Mouse (Mus musculus) erythroblast, adult 5-6 weeks (primary cell): ENCODE results near the gene Rab43. TPM values are rescaled to one million over a fixed set of nuclear protein-coding genes. Genes with fewer than 3 reads are reported as not detected.

Experiments used
- ATAC-seq: replicated peaks from 2 replicates; pipeline ENCODE4 v1.8.0; 2016; ENCODE audit warnings: moderate number of reproducible peaks, mild to moderate bottlenecking, moderate TSS enrichment, inconsistent platforms; ENCODE audit not compliant: poor library complexity, low FRiP score, severe bottlenecking
- total RNA-seq, 2 experiments: library from RNA; stranded (forward) in 1 of 2; stranded (reverse) in 1 of 2; fragments of 150-400 nt in 1 of 2; fragments of 200-764, 138-1000 nt in 1 of 2; gene quantifications; 2 replicates each; pipeline versions ENCODE4 v1.2.3 to v1.2.4; 2015 to 2017; ENCODE audit warnings: low replicate concordance in 2 of 2

Gene Rab43
- total RNA-seq, 2 experiments from 2014 or later = 173 to 219 TPM

DNA sequence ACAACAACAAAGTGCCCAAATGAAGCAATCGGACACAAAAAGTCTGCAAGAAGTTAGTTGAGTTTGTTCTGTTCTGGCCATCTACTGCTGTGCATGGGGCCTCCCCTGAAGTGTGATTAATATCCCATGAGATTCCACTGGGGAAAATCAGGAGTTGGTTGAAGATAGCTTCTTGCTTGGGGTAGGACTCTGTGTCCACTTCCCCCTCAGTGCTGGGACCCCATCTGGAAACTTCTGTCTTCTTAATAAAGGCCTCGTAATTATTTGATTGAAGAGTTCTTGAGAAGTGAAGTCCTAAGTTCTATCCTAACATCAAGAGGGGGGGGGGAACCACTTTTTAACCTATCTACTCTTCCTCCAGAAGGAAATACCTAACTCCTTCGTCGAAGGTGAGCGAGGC lies 49.8 kb downstream of the Rab43 start:
- ATAC-seq = no peak

DNA sequence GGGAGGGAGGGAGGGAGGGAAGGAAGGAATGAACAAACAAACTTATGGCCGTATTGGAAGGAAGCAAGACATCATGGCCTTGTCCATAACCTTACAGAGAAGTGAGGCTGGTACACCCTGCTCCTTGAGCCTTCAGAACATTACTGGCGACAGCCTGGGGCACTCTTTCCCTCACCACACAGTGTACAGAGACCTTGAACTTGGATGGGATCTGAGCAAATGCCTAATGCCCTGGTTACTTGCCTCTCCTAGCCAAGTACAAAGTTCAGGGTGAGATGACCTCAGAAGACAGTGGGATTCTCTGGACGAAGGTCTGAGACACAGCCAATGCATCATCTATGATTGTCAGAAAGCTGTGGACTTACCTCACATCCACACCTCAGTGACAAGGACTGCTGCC lies 52.1 kb downstream of the Rab43 start:
- ATAC-seq = no peak

GRCm38 (mm10) chr6:87759404-87759803 lies 52.6 kb downstream of the Rab43 start:
- no peak for ATAC-seq

DNA sequence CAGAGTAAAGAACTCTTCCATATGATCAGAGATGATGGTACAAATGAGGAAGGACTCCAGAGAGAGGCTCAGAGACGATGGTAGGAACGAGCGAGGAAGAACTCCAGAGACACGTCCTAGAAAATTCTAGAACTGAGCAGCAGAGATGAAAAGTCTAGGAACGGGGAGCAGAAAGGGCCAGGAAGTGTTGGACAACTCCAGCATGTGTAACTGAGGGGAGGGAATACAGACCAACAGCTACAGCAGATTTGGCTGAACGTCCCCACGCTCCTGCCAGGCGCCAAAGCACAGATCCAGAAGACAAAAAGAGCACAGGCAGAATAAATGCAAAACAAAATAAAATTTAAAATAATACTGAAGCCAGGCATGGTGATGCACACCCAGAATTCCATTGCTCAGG lies 55.1 kb downstream of the Rab43 start:
- ATAC-seq = no peak

DNA sequence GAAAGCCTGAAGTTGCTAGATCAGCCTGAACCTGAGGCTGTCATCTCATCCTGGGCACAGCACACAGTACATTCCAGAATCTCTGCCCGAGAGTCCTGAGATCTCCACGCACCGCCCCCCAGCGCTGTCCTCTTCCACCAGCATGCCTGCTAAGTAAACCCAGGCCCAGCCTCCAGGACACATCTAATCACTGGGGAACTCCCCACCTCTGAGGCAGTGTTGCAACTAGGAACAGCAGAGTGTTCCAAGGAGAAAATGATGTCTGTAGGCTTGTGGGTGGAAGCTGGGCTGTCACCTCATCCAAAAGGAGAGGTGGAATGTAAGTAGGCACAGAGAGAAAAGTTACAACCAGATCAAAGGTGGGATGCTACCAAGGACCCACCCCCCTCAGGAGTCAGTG lies 56.8 kb downstream of the Rab43 start:
- no peak; the same call in 1 of the 2 replicates for ATAC-seq

DNA sequence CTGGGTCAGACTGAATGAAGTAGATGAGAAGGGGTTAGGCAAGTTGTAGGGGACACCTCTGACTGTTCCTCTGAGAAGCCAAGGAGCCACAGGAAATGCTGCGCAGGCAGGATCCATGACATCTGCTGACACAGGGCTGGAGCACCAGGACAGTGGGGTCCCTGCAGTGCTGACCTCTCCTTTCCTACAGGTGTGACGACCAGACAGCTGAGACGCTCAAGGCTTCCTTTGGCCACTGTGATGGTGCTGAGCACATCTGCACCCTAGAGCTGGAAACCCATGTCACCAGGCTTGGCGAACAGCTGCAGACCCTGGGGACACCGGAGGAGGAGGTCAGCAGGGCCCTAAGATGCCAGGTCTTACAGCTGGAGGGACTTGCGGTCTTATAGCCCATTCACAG lies 60.4 kb downstream of the Rab43 start:
- ATAC-seq = no peak

- no peak for ATAC-seq
Observed at GRCm38 (mm10) chr6:87750184-87750910, 61.6 kb downstream of the Rab43 start.

DNA sequence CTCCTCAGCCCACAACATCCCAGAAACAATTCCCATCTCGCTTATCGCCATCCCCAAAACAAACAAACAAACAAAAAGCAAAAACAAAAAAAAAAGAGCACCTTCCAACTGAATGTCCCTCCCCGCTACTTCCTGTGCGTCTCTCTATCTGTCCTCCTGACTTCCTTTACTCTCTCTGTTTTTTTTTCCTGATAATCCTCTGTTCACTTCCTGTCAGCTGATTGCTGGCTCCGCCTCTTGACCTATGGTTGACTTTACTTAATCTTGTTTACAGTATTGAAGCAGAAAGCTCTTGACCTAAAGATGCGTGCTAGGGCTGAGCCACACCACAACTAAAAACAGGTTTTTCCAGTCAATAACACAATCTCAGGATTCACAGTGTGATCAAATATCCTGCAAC lies 63.4 kb downstream of the Rab43 start:
- no peak for ATAC-seq

- ATAC-seq = no peak
Observed at GRCm38 (mm10) chr6:87748078-87748477, 63.9 kb downstream of the Rab43 start.

DNA sequence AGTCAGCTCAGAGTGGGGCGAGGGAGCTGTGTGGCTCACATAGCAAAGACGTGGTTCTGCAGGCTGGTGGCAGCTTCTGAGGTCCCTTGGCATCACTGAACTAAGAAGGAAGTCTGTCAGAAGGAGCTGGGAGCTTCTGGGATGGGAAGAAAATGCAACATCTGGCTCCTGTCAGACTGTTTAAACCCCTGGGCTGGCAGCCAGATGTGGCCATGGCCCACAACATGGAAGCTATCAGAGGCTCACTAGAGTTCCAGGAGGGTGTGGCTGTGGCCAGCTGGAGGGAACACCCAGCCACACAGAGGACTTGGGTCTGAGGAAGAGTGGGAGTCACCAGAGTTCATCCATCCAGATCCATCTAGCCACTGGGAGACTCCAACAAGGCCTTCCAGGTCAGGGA lies 65.1 kb downstream of the Rab43 start:
- peak; percentile 84 for ATAC-seq

- ATAC-seq = peak; percentile 49
Observed at GRCm38 (mm10) chr6:87746059-87746458, 65.9 kb downstream of the Rab43 start.

GRCm38 (mm10) chr6:87745301-87745700 lies 66.7 kb downstream of the Rab43 start:
- no peak for ATAC-seq

GRCm38 (mm10) chr6:87744632-87745031 lies 67.3 kb downstream of the Rab43 start:
- ATAC-seq = no peak

DNA sequence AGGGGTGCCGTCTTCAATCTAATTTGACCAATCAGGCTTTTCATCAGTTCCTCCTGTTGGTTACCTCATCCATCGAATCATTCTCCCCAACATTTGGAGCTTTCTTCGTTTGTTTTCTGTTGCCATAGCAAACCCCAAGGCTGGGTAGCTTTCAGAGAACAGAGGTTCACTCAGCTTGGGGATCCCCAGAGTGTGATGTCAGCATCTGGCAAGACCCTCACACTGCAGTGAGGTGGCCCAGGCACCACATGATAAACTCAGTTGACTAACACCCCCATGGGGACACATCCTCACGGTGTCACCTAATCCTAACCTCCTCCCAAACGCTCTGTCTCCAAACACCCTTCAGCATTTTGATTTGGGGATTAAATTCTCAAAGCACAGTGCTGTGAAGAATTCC lies 68.7 kb downstream of the Rab43 start:
- ATAC-seq = no peak

DNA sequence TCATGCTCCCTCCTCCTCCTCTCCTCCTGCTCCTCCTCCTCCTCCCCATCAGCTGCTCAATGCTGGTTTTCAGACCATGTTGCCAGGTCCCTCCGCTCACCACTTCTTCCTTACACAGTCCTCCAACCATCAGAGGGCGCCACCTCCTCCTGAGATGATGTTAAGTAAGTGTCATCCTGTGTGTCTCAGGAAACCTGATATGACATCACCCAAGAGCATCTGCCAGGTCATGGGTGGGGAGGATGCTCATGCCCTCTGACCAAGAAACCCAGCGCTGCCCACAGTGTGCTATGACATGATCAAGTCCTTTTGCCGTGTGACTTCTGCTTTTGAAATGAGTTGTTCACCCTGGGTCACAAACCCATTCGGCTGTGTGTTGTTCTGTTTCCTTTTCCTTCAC lies 69.2 kb downstream of the Rab43 start:
- ATAC-seq = 0 out of 2 replicates have a peak, but pooled peaks have one; percentile 12

DNA sequence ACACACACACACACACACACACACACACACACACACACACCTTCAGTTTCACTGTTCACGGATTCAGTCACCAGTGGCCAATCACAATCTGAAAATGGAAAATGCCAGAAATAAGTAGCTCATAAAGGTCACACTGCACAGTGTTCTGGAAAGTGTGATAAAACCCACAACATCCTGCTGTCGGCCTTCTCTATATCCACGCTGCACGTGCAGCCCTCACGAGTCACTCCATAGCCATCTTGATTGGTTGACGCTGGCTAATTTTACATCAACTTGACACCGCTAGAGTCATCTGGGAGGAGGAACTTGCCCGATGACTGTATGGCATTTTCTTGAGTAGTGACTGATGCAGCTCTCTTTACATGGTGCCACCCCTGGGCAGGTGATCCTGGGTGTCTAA lies 70.0 kb downstream of the Rab43 start:
- ATAC-seq = no peak

DNA sequence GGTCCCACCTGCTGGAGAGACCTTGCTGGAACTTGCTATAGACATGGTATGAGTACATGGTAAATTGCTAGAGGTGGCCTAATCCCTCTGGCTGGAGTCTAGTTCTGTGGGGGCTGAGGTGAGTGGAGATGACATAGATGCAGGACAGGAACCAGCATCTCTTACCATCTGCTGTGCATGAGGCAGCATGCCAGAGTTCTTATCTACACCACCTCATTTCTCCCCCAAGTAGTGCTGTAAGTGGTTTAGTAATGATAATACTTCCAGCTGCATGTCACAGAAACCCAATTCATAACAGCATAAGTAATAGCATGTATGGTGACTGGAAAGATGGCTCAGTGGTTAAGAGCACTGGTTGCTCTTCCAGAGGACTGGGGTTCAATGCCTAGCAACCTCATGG lies 71.5 kb downstream of the Rab43 start:
- peak; percentile 84 for ATAC-seq

GRCm38 (mm10) chr6:87739898-87740297 lies 72.1 kb downstream of the Rab43 start:
- no peak; the same call in 1 of the 2 replicates for ATAC-seq
